Mouse (Mus musculus): ENCODE measurements around the gene Fcrl6. TPM values are rescaled to one million over a fixed set of nuclear protein-coding genes. Genes with fewer than 3 reads are reported as not detected.

The Fcrl6 gene
- polyA plus RNA-seq, 1 experiment, result not detected

DNA sequence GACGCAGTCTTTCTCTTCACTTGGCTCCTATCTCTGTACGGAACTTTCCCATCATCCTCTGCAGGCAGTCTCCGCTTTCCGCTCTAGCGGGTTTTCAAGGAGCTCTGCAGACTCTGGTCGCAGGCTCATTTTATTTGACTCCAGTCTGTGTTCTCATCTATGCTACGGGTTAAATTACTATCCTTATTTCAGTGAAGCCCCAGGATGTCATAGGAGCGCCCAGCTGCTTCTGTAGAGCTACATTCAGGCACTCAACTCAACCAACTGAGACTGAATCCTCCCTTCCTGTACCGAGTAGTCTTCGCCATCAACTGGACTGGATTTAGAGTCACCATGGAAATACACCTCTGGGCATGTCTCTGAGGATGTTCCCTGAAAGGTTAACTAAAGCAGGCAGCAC lies 12.3 kb upstream of the Fcrl6 start:
- Histone ChIP-seq H3K4me3 (ENCODE audit: insufficient read depth, low read depth, low read length) (no peak overlapping the region), H3K36me3 (ENCODE audit: control insufficient read depth, insufficient read depth, low read length) (no peaks in the 10 kb centered on the region), H3K27me3 (replicated peaks; ENCODE audit: control insufficient read depth, insufficient read depth, low read length) (no peaks in the 10 kb centered on the region), H3K4me1 (ENCODE audit: control insufficient read depth, insufficient read depth, low read length) (no peaks in the 10 kb centered on the region), H3K27ac (ENCODE audit: insufficient read depth, low read depth, low read length) (no peak overlapping the region)
- no peak for DNase-seq
- no peak for TF ChIP-seq CTCF (conservative IDR thresholded peaks at IDR 0.05; ENCODE audit: insufficient read depth, insufficient read length, low read depth, low read length)
- WGBS, result 45% methylated on average over 10 of the region's 10 CpGs

GRCm38 (mm10) chr1:172612745-172613144 lies 10.4 kb upstream of the Fcrl6 start:
- DNase-seq, result no peak
- H3K36me3 ChIP-seq (ENCODE audit: control insufficient read depth, insufficient read depth, low read length), result no peaks in the 10 kb centered on the region
- 27% methylated on average over 1 of the region's 1 CpGs for WGBS
- H3K27ac ChIP-seq (ENCODE audit: insufficient read depth, low read depth, low read length), result no peak overlapping the region
- TF ChIP-seq POLR2A (IDR thresholded peaks at IDR 0.05; ENCODE audit: low read depth, low read length) (no peak), CTCF (conservative IDR thresholded peaks at IDR 0.05; ENCODE audit: insufficient read depth, insufficient read length, low read depth, low read length) (peak; percentile 36; the same call in 1 of the 2 replicates)
- no peak overlapping the region for H3K4me3 ChIP-seq (ENCODE audit: insufficient read depth, low read depth, low read length)
- H3K27me3 ChIP-seq (replicated peaks; ENCODE audit: control insufficient read depth, insufficient read depth, low read length), result no peaks in the 10 kb centered on the region
- no peaks in the 10 kb centered on the region for H3K4me1 ChIP-seq (ENCODE audit: control insufficient read depth, insufficient read depth, low read length)

DNA sequence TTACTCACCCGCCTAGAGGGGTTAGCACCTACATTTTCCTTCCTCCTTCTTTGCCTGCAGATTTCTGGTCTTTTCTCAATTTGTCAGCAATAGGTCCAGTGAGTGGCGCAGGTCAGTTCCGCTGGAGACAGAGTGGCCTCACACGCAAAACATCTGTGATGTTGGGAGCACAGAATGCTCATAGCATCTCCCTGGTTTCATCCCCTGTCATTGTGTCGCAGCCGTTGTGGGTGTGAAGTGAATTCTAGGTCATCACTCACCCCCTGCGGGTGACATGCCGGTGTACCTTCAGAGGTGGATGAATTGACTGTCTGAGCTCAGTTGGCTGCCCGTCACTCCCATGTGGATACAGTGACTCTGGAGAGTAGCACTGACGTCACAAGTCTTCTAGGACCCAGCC lies 9.0 kb upstream of the Fcrl6 start:
- TF ChIP-seq CTCF (conservative IDR thresholded peaks at IDR 0.05; ENCODE audit: insufficient read depth, insufficient read length, low read depth, low read length), result no peak
- no peak for TF ChIP-seq POLR2A (IDR thresholded peaks at IDR 0.05; ENCODE audit: low read depth, low read length)
- 82% methylated on average over 10 of the region's 10 CpGs for WGBS
- no peak for DNase-seq
- Histone ChIP-seq H3K27me3 (replicated peaks; ENCODE audit: control insufficient read depth, insufficient read depth, low read length) (no peaks in the 10 kb centered on the region), H3K4me3 (ENCODE audit: insufficient read depth, low read depth, low read length) (no peak overlapping the region), H3K4me1 (ENCODE audit: control insufficient read depth, insufficient read depth, low read length) (no peaks in the 10 kb centered on the region), H3K36me3 (ENCODE audit: control insufficient read depth, insufficient read depth, low read length) (no peaks in the 10 kb centered on the region), H3K27ac (ENCODE audit: insufficient read depth, low read depth, low read length) (no peak overlapping the region)

DNA sequence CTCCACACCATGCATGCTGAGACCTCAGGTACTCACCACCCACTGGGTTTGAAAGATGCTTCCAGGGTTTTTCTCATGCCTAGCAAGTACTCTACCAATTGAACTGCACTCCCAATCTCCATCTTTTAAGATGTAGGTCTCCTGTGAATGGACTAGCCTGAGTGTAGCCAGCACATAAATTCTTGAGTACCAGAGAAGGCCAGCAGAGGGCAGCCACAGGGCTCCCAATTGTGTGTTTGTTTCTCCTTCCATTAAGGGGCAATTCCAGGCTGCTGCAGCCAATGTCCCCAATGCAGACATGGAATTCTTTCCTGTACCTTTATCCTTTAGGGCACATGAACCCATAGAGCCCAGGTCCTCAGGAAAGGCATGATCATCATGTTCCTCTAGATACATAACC lies 7.9 kb downstream of the Fcrl6 start:
- Histone ChIP-seq H3K4me3 (ENCODE audit: insufficient read depth, low read depth, low read length) (no peak overlapping the region), H3K27ac (ENCODE audit: insufficient read depth, low read depth, low read length) (no peak overlapping the region), H3K4me1 (ENCODE audit: control insufficient read depth, insufficient read depth, low read length) (no peaks in the 10 kb centered on the region), H3K27me3 (replicated peaks; ENCODE audit: control insufficient read depth, insufficient read depth, low read length) (no peaks in the 10 kb centered on the region; the same call in 1 of the 2 replicates), H3K36me3 (ENCODE audit: control insufficient read depth, insufficient read depth, low read length) (no peaks in the 10 kb centered on the region)
- no peak for TF ChIP-seq POLR2A (IDR thresholded peaks at IDR 0.05; ENCODE audit: low read depth, low read length)
- peak; percentile 52 for TF ChIP-seq CTCF (conservative IDR thresholded peaks at IDR 0.05; ENCODE audit: insufficient read depth, insufficient read length, low read depth, low read length)
- peak; percentile 50 for DNase-seq

- Histone ChIP-seq H3K4me1 (ENCODE audit: control insufficient read depth, insufficient read depth, low read length) (no peaks in the 10 kb centered on the region), H3K27me3 (replicated peaks; ENCODE audit: control insufficient read depth, insufficient read depth, low read length) (no peaks in the 10 kb centered on the region; the same call in 1 of the 2 replicates), H3K36me3 (ENCODE audit: control insufficient read depth, insufficient read depth, low read length) (no peaks in the 10 kb centered on the region), H3K27ac (ENCODE audit: insufficient read depth, low read depth, low read length) (no peak overlapping the region), H3K4me3 (ENCODE audit: insufficient read depth, low read depth, low read length) (no peak overlapping the region)
- no peak for DNase-seq
- TF ChIP-seq POLR2A (IDR thresholded peaks at IDR 0.05; ENCODE audit: low read depth, low read length) (no peak), CTCF (conservative IDR thresholded peaks at IDR 0.05; ENCODE audit: insufficient read depth, insufficient read length, low read depth, low read length) (no peak)
- WGBS, result 85% methylated on average over 2 of the region's 2 CpGs
Observed at GRCm38 (mm10) chr1:172593956-172594355, 8.4 kb downstream of the Fcrl6 start.

- 73% methylated on average over 3 of the region's 3 CpGs for WGBS
- Histone ChIP-seq H3K4me1 (ENCODE audit: control insufficient read depth, insufficient read depth, low read length) (no peaks in the 10 kb centered on the region), H3K36me3 (ENCODE audit: control insufficient read depth, insufficient read depth, low read length) (no peaks in the 10 kb centered on the region), H3K27ac (ENCODE audit: insufficient read depth, low read depth, low read length) (no peak overlapping the region), H3K4me3 (ENCODE audit: insufficient read depth, low read depth, low read length) (no peak overlapping the region), H3K27me3 (replicated peaks; ENCODE audit: control insufficient read depth, insufficient read depth, low read length) (no peaks in the 10 kb centered on the region)
- DNase-seq, result no peak
- no peak for TF ChIP-seq CTCF (conservative IDR thresholded peaks at IDR 0.05; ENCODE audit: insufficient read depth, insufficient read length, low read depth, low read length)
- TF ChIP-seq POLR2A (IDR thresholded peaks at IDR 0.05; ENCODE audit: low read depth, low read length), result no peak
Observed at GRCm38 (mm10) chr1:172593321-172593720, 9.0 kb downstream of the Fcrl6 start.

DNA sequence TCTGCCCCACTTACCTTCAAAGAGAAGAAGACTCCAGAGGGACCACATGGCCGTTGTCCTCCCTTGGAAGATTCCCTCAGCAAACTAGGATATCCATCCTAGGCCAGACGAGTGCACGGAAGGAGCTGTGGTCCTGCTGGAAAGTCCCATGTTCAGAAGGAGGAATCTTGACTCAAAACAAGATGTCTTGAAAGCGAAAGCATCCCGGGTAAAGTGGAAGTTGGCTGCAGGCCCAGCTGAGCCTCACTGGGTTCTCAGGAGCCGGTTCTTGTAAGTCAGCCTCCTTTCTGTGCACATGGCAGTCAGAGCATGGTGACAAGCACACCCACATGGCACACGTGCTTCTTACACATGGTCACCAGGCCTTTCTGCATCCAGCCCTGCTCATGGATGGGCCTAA lies 12.0 kb downstream of the Fcrl6 start, which contains the start of gene Slamf8:
Gene Slamf8, minus strand, starts transcription at position 184 of the 400 bp plus-strand sequence.
- Histone ChIP-seq H3K27ac (ENCODE audit: insufficient read depth, low read depth, low read length) (no peak within 1 kb of the TSS), H3K4me1 (ENCODE audit: control insufficient read depth, insufficient read depth, low read length) (no peaks in the 10 kb centered on the region), H3K4me3 (ENCODE audit: insufficient read depth, low read depth, low read length) (no peak within 1 kb of the TSS), H3K27me3 (replicated peaks; ENCODE audit: control insufficient read depth, insufficient read depth, low read length) (no peaks in the 10 kb centered on the region), H3K36me3 (ENCODE audit: control insufficient read depth, insufficient read depth, low read length) (no peaks in the 10 kb centered on the region)
- peak; percentile 46 for DNase-seq
- WGBS, result 61% methylated on average over 7 of the region's 7 CpGs
- TF ChIP-seq CTCF (conservative IDR thresholded peaks at IDR 0.05; ENCODE audit: insufficient read depth, insufficient read length, low read depth, low read length) (no peak), POLR2A (IDR thresholded peaks at IDR 0.05; ENCODE audit: low read depth, low read length) (no peak)

Measured in kidney, adult 2 months (tissue).